Mouse (Mus musculus) heart, embryonic 14.5 days (tissue): Measurements from ENCODE around the gene Armc9. TPM values are rescaled to one million over a fixed set of nuclear protein-coding genes. Genes with fewer than 3 reads are reported as not detected.

ENCODE experiments used
- ATAC-seq: fragments of 200-750 bp; cut with Nextera tagmentation; 2 replicates; pipeline ENCODE4 v1.8.0; 2017; ENCODE audit warnings: low read depth, moderate TSS enrichment; ENCODE audit not compliant: insufficient number of reproducible peaks, insufficient read depth, low FRiP score
- H3K27ac ChIP-seq, 2 experiments: fragments of 200-500 bp in 1 of 2; fragments of 300-500 bp in 1 of 2; sonication (generic) in 1 of 2; replicated peaks in 1 of 2; 2 replicates each; pipeline ENCODE4 v1.5.1; 2012 to 2014; ENCODE audit warnings: low read depth in 2 of 2, low read length in 2 of 2, control low read depth in 1 of 2, mild to moderate bottlenecking in 1 of 2, mixed read lengths in 1 of 2; ENCODE audit not compliant: control insufficient read depth in 1 of 2, insufficient read depth in 1 of 2
- H3K27me3 ChIP-seq: fragments of 300-500 bp; sonication (generic); 2 replicates; pipeline ENCODE4 v1.6.1; 2014; ENCODE audit warnings: mild to moderate bottlenecking, low read length, control low read depth; ENCODE audit not compliant: control insufficient read depth, insufficient read depth
- H3K36me3 ChIP-seq: fragments of 300-500 bp; sonication (generic); 2 replicates; pipeline ENCODE4 v1.6.1; 2014; ENCODE audit warnings: mild to moderate bottlenecking, control low read depth, low read length, mixed read lengths; ENCODE audit not compliant: control insufficient read depth, insufficient read depth
- H3K4me1 ChIP-seq, 2 experiments: fragments of 200-500 bp in 1 of 2; fragments of 300-500 bp in 1 of 2; sonication (generic) in 1 of 2; 2 replicates each; pipeline ENCODE4 v1.6.1; 2012 to 2014; ENCODE audit warnings: low read length in 2 of 2, control low read depth in 1 of 2, mixed read lengths in 1 of 2; ENCODE audit not compliant: control insufficient read depth in 2 of 2, insufficient read depth in 2 of 2
- H3K4me2 ChIP-seq: fragments of 300-500 bp; sonication (generic); 2 replicates; pipeline ENCODE4 v1.6.1; 2014; ENCODE audit warnings: mild to moderate bottlenecking, low read length
- H3K4me3 ChIP-seq, 2 experiments: fragments of 200-500 bp in 1 of 2; fragments of 300-500 bp in 1 of 2; sonication (generic) in 1 of 2; 2 replicates each; pipeline ENCODE4 v1.5.1; 2012 to 2014; ENCODE audit warnings: low read length in 2 of 2, mild to moderate bottlenecking in 2 of 2, control low read depth in 1 of 2, low read depth in 1 of 2, moderate library complexity in 1 of 2; ENCODE audit not compliant: control insufficient read depth in 1 of 2, insufficient read depth in 1 of 2
- H3K9ac ChIP-seq: fragments of 300-500 bp; sonication (generic); 2 replicates; pipeline ENCODE4 v1.6.1; 2014; ENCODE audit warnings: mild to moderate bottlenecking, low read length
- H3K9me3 ChIP-seq: fragments of 300-500 bp; sonication (generic); 2 replicates; pipeline ENCODE4 v1.6.1; 2016; ENCODE audit warnings: low read length, control low read depth; ENCODE audit not compliant: control insufficient read depth
- WGBS: fragments of 180-500 bp; shearing (Covaris S2); extraction: QIAGEN DNeasy Blood & Tissue Kit; methylation state at CpG from one replicate; pipeline ENCODE4 v1.1.7; 2014; 5-methylcytosine and 5-hydroxymethylcytosine counted together
- polyA plus RNA-seq: library from polyadenylated mRNA; unstranded; fragments of >200 nt; fragmentation: Nextera tagmentation; extraction: Ambion mirVana; gene quantifications from 2 replicates; pipeline ENCODE4 v1.2.1, GENCODE M21; 2014

The Armc9 gene
- polyA plus RNA-seq, 1 experiment from 2014 or later, result 11.9 TPM

- Histone ChIP-seq H3K4me1 (peaks cover 0 to 2% of the 10 kb centered on the region in 2 experiments; a peak in 1 of 4 replicates), H3K36me3 (peaks cover 12% of the 10 kb centered on the region), H3K4me3 (no peak overlapping the region), H3K27me3 (no peaks in the 10 kb centered on the region), H3K9me3 (0 out of 2 replicates have a peak, but pooled peaks cover 8% of the 10 kb centered on the region), H3K9ac (no peak overlapping the region), H3K4me2 (no peak overlapping the region), H3K27ac (no peak overlapping the region)
- WGBS, result 56% methylated on average over 6 of the region's 6 CpGs
- ATAC-seq, result no peak
These were observed 63.4 kb downstream of the Armc9 start for GRCm38 (mm10) chr1:86217976-86218375.

GRCm38 (mm10) chr1:86225195-86225594 lies 70.6 kb downstream of the Armc9 start:
- 78% methylated on average over 6 of the region's 6 CpGs for WGBS
- Histone ChIP-seq H3K27ac (no peak overlapping the region), H3K4me3 (no peak overlapping the region), H3K4me1 (no peaks in the 10 kb centered on the region), H3K36me3 (no peaks in the 10 kb centered on the region), H3K9ac (no peak overlapping the region), H3K4me2 (no peak overlapping the region), H3K27me3 (no peaks in the 10 kb centered on the region), H3K9me3 (no peaks in the 10 kb centered on the region)
- no peak for ATAC-seq

- H3K27me3 ChIP-seq, result no peaks in the 10 kb centered on the region
- ATAC-seq, result no peak
- WGBS, result 89% methylated on average over 8 of the region's 8 CpGs
These were observed 74.1 kb downstream of the Armc9 start for GRCm38 (mm10) chr1:86228653-86229052.

DNA sequence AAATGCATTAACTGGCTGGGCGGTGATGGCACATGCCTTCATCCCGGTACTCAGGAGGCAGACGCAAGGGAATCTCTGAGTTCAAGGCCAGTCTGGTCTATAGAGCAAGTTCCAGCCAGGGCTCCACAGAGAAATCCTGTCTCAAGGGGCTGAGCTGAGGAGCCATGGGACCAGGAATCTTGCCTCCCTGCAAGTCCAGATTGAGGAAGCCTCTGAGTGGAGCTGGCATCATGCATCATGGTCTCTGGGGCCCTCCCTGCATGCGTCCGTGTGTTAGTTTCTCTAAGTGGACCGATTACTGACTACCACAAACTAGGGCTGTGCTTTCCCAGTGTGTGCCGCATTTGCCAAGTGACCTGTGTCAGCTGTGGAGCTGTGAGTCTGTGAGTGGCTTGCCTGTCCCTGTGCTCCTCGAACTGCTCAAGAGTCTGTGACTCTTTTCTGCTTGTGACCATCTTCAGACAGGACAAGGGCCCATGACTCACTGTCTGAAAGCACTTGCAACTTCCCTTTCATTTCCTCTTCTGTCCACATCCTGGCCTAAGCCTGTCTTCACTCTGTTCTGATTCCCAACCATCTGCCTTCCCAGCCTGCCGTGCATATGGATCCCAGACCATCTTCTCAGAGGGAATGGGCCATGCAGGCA lies 74.7 kb downstream of the Armc9 start:
- Histone ChIP-seq H3K27me3 (no peaks in the 10 kb centered on the region), H3K4me2 (no peak overlapping the region), H3K4me3 (no peak overlapping the region), H3K9ac (no peak overlapping the region), H3K36me3 (no peaks in the 10 kb centered on the region), H3K9me3 (no peaks in the 10 kb centered on the region), H3K27ac (no peak overlapping the region), H3K4me1 (peaks cover 8 to 23% of the 10 kb centered on the region in 2 experiments)
- no peak for ATAC-seq
- WGBS, result 77% methylated on average over 9 of the region's 9 CpGs

More at GRCm38 (mm10) chr1:86228653-86229052, 74.1 kb downstream of the Armc9 start:
- no peaks in the 10 kb centered on the region for H3K36me3 ChIP-seq
- H3K4me3 ChIP-seq, result no peak overlapping the region
- no peaks in the 10 kb centered on the region for H3K9me3 ChIP-seq
- H3K4me1 ChIP-seq, result peaks cover 6 to 18% of the 10 kb centered on the region in 2 experiments
- H3K27ac ChIP-seq, result no peak overlapping the region
- H3K9ac ChIP-seq, result no peak overlapping the region
- H3K4me2 ChIP-seq, result no peak overlapping the region

- Histone ChIP-seq H3K27me3 (no peaks in the 10 kb centered on the region), H3K4me1 (peaks cover 10 to 28% of the 10 kb centered on the region in 2 experiments), H3K4me2 (no peak overlapping the region), H3K9me3 (no peaks in the 10 kb centered on the region), H3K36me3 (no peaks in the 10 kb centered on the region), H3K27ac (peak overlapping the region; percentile 35 to 67; a peak in 3 of 4 replicates), H3K4me3 (no peak overlapping the region), H3K9ac (no peak overlapping the region)
- 23% methylated on average over 5 of the region's 5 CpGs for WGBS
- ATAC-seq, result peak; percentile 32; the same call in 1 of the 2 replicates
These were observed 78.1 kb downstream of the Armc9 start for GRCm38 (mm10) chr1:86232631-86233030.

DNA sequence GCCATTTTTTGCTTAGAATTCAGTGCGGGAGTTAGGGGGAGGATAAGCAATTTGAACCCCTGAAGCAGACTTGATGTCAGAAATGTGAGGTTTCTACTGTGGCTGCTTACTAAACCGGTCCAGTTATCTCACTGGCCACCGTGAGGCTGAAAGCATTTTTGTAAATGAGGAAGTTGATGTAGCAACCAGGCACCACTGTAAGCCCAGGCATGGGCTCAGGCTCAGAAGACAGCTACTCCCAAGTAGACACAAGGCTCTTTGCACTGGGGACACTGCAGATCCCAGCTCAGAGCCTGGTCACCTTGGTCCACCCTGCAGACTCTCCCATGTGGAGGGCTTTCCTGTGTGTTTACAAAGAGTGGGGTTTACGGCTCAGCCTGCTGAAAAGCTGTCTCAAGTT lies 79.2 kb downstream of the Armc9 start:
- no peaks in the 10 kb centered on the region for H3K27me3 ChIP-seq
- peaks cover 10 to 30% of the 10 kb centered on the region in 2 experiments for H3K4me1 ChIP-seq
- WGBS, result 51% methylated on average over 4 of the region's 4 CpGs
- no peak overlapping the region for H3K4me3 ChIP-seq
- H3K4me2 ChIP-seq, result no peak overlapping the region
- H3K36me3 ChIP-seq, result no peaks in the 10 kb centered on the region
- no peak overlapping the region; the same call in 1 of the 2 replicates for H3K9ac ChIP-seq
- H3K27ac ChIP-seq, result no peak overlapping the region
- no peaks in the 10 kb centered on the region for H3K9me3 ChIP-seq
- ATAC-seq, result no peak

DNA sequence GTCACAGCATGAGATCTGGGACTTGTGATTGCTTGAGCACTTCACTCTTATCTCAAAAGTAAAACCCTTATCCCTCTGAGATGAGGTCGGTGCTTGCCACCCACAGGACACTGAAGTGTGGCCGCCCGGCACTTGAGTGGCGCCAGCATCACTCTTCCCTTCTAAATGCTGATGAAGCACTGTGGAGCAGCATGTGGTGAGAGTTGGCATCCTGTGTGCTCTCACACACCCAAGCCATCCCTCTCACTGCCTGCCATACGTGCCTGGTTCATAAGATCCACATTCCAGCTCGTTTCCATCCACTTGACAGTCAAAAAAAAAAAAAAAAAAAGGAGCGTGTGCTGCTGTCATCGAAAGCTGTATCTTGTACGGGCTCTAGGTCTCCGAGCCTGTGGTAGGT lies 80.5 kb downstream of the Armc9 start:
- WGBS, result 34% methylated on average over 10 of the region's 10 CpGs
- no peak overlapping the region for H3K4me3 ChIP-seq
- no peak for ATAC-seq
- H3K4me1 ChIP-seq, result peaks cover 19 to 37% of the 10 kb centered on the region in 2 experiments
- no peaks in the 10 kb centered on the region for H3K9me3 ChIP-seq
- H3K9ac ChIP-seq, result no peak overlapping the region
- H3K27me3 ChIP-seq, result no peaks in the 10 kb centered on the region
- no peak overlapping the region for H3K4me2 ChIP-seq
- H3K27ac ChIP-seq, result no peak overlapping the region
- no peaks in the 10 kb centered on the region for H3K36me3 ChIP-seq

GRCm38 (mm10) chr1:86236442-86236841 lies 81.9 kb downstream of the Armc9 start:
- H3K4me2 ChIP-seq, result no peak overlapping the region
- no peaks in the 10 kb centered on the region for H3K36me3 ChIP-seq
- no peak overlapping the region for H3K4me3 ChIP-seq
- WGBS, result 83% methylated on average over 10 of the region's 10 CpGs
- H3K27me3 ChIP-seq, result no peaks in the 10 kb centered on the region
- H3K9ac ChIP-seq, result no peak overlapping the region
- H3K4me1 ChIP-seq, result peaks cover 23 to 48% of the 10 kb centered on the region in 2 experiments
- no peak for ATAC-seq
- H3K9me3 ChIP-seq, result no peaks in the 10 kb centered on the region
- H3K27ac ChIP-seq, result no peak overlapping the region
